Mouse (Mus musculus): ENCODE results near the gene Sv2a. TPM values are rescaled to one million over a fixed set of nuclear protein-coding genes. Genes with fewer than 3 reads are reported as not detected.

The Sv2a gene
- total RNA-seq, 2 experiments from 2014 or later = 317 to 343 TPM

- no peak for DNase-seq (ENCODE audit: low spot score in 2 of 2)
Measured at GRCm38 (mm10) chr3:96240799-96241197, 59.8 kb downstream of the Sv2a start.

- DNase-seq (ENCODE audit: low spot score in 2 of 2) = no peak
Measured at GRCm38 (mm10) chr3:96243921-96244572, 63.1 kb downstream of the Sv2a start.

Small RNA genes lying within 50 kb of the gene (microRNA-seq; reads per million reads assigned to microRNA genes)
- gene Gm44492 = 0 reads per million in 2 experiments
- gene Gm47311 = 0 reads per million in 2 experiments

Other genes with a start within 250 kb of the Sv2a start
- gene Plekho1, start 185.2 kb upstream of the Sv2a start, total RNA-seq (2021) = 10 to 100 TPM; 50.2 to 56.5 TPM
- gene Vps45, start 122.7 kb upstream of the Sv2a start, total RNA-seq (2021) = 10 to 100 TPM; 41.9 to 42.2 TPM
- gene Otud7b, start 76.6 kb upstream of the Sv2a start, total RNA-seq (2021) = 10 to 100 TPM; 17.7 to 21.0 TPM
- 1 to 10 TPM; 5.5 to 9.2 TPM for gene Mtmr11, start 19.1 kb upstream of the Sv2a start, total RNA-seq (2021)
- 10 to 100 TPM; 54.3 to 55.7 TPM for gene Sf3b4, start 8.8 kb upstream of the Sv2a start, total RNA-seq (2021)
- 10 to 100 TPM; 20.9 to 22.8 TPM for gene Bola1, start 38.6 kb downstream of the Sv2a start, total RNA-seq (2021)
- 10 to 100 TPM; 16.7 to 16.8 TPM for gene Hist2h2ab, start 38.7 kb downstream of the Sv2a start, total RNA-seq (2021)
- gene Hist2h2ac, start 39.7 kb downstream of the Sv2a start, total RNA-seq (2021) = 10 to 100 TPM; 42.5 to 52.0 TPM
- 1 to 10 TPM; 3.9 TPM for gene Hist2h2be, start 40.0 kb downstream of the Sv2a start, total RNA-seq (2021)
- gene Hist2h3c2, start 58.0 kb downstream of the Sv2a start, total RNA-seq (2021) = 10 to 100 TPM; 18.2 to 19.1 TPM
- 100 to 1,000 TPM; 287 to 323 TPM for gene Hist2h2aa2, start 59.1 kb downstream of the Sv2a start, total RNA-seq (2021)
- 10 to 100 TPM in 1 of 2 experiments, 1 to 10 TPM in 1; 6.0 to 16.1 TPM for gene Hist2h2aa1, start 64.3 kb downstream of the Sv2a start, total RNA-seq (2021)
- gene Hist2h3c1, start 65.5 kb downstream of the Sv2a start, total RNA-seq (2021) = not detected
- gene Hist2h4, start 82.2 kb downstream of the Sv2a start, total RNA-seq (2021) = 10 to 100 TPM; 32.6 to 33.2 TPM
- 100 to 1,000 TPM; 161 to 165 TPM for gene Hist2h3b, start 87.5 kb downstream of the Sv2a start, total RNA-seq (2021)
- gene Hist2h2bb, start 88.6 kb downstream of the Sv2a start, total RNA-seq (2021) = 100 to 1,000 TPM; 211 to 217 TPM
- gene Fcgr1, start 112.8 kb downstream of the Sv2a start, total RNA-seq (2021) = 1 to 10 TPM; 1.9 TPM

Measured in layer of hippocampus, postnatal 10 days (tissue).